Mouse (Mus musculus) liver (tissue): Measurements from ENCODE around the gene Gm49510.
A peak's percentile ranks its signal among the peaks of the same experiment; 100 is the strongest.
"Not testable (repeated sequence)": the region's sequence is repeated elsewhere in the genome, so short reads cannot be mapped to it uniquely, and the experiment has no call there.

Source experiments
- DNase-seq: peaks from one replicate; pipeline ENCODE4 v3.0.0-alpha.2; 2020; ENCODE audit warnings: mixed read lengths

Gm49510 gene

DNA sequence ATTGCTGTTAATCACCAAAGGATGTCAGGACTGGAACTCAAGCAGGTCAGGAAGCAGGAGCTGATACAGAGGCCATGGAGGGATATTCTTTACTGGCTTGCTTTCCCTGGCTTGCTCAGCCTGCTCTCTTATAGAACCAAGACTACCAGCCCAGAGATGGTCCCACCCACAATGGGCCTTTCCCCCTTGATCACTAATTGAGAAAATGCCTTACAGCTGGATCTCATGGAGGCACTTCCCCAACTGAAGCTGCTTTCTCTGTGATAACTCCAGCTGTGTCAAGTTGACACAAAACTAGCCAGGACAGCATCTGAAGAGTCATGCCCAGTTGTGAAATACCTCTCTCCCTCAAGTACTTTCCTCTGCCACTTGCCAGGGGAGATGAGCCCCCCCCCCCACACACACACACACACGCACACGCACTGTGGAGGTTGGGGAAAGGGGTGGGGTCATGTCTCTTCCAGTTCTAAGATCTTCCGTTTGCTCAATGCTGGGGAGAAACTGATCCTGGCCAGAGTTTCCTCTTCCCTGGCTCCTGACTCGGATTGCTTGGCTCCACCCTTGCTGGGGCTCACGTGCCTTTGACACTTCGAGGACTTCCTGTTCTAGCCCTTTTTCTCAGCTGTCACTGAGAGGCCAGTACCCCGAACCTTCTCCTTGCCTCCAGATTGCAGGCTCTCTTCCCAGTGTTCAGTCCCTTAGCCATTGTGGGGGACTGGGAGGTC lies 20.5 kb upstream of the Gm49510 start:
- not testable (repeated sequence) for DNase-seq

DNA sequence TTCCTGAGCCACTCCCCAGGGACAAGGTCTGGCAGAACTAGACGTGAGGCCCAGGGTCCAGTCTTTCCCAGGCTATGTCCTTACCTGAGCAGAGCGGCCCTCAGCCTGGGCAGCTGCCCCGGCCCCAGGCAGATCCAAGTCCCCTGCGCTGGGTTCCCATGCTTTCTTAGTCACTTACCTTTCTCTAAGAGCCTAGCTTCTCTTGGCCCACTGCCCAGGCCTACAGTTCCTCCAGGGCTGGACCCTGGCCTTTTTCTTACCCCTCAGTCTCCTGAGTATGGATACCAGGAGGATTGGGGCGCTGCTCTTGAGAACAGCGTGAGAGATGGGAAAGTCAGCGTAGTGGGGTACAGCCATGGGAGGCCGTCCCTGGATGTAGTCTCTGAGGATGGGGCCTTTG lies 19.0 kb upstream of the Gm49510 start:
- no peak for DNase-seq

DNA sequence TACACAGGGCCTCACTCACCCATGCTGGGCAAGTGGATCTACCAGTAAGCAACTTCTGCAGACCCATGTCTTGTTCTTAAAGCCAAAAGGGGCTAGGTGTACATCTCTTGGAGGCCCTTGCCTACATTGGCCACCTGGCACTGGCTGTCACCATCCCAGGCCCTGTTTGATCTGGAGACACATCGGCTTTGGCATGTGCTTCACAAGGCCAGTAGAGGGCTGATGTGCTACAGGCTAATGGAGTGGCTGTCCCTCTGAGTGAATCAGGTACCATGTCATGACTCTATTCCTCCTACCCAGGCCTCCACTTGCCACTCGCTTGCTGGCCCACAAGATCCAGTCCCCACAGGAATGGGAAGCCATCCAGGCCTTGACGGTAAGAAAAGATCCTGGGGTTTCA lies 17.6 kb upstream of the Gm49510 start:
- DNase-seq, result no peak

DNA sequence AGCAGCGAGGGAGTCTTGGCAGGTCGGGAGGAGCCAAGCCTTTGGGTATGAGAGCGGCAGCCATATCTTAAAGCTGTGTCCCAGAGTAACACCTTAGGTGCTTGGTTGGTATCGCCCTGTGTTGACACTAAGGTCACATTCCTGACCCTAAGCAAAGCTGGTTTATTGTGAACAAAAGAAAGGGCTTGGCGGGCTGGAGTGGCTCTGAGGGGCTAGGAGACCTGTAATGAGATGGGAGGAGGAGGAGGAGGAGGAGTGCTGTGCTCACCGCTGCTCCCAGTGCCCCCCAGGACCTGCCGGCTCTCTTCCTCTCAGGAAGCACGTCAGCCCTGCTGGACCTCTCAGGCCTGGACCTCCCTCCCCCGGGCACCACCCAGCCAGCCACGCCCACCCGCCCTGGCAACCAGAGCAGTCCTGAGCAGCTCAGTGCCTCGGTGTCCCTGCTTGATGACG lies 10.0 kb upstream of the Gm49510 start:
- DNase-seq, result peak; percentile 83

DNA sequence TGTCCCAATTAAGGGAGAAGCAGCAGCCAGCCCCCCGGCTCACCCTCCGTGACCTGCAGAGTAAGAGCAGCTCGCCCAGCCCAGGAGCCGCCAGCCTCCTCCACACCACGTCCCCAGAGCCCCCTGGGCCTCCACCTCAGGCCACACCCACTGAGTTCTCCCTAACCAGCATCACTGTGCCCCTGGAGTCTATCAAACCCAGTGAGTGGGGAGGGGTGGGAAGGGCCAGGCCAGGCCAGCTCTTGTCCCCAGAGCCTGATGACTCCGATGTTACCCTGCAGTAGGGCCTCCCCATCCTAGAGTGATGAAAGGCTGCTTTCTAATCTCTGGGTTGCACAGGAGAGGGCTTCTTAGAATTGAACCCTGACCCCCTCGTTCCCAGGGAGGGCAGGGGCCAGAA lies 7.0 kb upstream of the Gm49510 start:
- no peak for DNase-seq

DNA sequence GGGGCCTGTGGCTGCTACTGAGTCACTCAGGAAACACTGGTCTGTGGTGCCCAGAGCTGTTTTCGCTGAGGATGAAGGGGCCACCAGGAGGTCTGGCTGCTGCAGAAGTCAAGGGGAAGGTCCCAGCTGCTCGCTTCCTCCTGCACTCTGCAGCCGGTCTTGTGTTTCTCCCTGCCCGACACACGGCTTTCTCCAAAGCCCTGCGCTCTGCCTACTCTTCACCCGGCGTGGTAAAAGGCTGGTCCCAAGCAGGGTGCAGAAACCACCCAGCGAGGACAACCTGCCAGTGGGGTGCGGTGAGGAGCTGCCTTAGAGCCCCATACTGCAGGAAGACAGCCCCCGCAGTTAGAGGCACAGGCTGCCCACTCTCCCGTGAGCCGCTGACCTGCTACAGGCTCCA lies 4.7 kb upstream of the Gm49510 start:
- no peak for DNase-seq

DNA sequence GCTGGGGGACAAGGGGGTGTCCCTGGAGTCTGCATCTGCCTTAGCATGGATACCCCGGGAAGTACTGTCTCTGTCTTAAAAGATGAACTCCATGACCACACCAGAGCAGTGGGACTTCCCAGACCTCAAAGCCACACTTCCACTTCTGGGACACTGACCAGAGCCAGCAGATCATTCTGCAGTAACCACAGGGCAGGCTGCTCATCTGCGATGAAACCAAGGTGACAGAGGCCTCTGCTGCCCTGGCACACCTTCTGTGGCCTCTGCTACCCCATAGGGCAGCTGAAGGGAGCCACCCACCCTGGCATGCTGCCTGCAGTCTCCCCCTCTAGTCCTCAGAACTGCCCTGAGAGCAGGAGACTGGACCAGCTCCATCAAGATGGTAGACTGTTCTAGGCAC lies 3.7 kb upstream of the Gm49510 start:
- DNase-seq, result no peak

DNA sequence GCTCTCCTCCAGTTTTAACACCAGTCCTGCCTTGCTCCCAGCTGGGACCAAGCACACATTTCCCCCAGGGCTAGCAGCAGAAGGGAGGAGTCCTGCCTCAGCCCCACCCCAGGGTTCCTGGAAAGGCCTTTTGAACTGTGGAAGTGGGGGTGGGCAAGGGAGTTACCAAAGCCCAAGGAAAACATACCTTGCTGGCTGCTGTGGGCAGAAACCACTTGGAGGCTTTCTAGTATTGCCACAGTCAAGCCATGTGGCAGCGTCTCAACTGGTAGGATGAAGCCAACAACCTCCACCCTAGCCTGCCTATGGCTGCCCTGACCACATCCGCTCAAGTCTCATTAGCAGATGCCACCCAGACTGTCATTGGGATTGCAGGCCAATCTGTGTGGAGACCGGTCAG lies 3.3 kb upstream of the Gm49510 start:
- DNase-seq, result peak; percentile 78

DNA sequence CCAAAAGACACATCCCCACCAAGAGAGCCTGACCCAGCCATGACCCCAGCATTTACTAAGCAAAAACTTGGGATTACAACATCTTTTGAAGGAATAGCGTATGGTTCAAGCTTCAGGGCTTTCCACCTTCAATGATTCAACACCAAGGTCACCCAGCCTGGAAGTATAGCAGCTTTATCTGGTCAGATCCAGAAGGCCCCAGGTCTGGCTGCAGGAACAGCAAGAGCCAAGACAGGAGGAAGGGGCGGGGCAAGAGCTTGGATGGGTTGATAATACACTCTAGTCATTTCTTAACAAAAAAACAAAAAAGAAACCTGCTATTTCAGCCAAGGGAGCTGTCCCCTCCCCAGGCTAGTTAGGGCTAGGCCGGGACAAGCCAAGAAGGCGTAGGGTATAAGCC lies 2.0 kb upstream of the Gm49510 start:
- DNase-seq, result peak; percentile 85

DNA sequence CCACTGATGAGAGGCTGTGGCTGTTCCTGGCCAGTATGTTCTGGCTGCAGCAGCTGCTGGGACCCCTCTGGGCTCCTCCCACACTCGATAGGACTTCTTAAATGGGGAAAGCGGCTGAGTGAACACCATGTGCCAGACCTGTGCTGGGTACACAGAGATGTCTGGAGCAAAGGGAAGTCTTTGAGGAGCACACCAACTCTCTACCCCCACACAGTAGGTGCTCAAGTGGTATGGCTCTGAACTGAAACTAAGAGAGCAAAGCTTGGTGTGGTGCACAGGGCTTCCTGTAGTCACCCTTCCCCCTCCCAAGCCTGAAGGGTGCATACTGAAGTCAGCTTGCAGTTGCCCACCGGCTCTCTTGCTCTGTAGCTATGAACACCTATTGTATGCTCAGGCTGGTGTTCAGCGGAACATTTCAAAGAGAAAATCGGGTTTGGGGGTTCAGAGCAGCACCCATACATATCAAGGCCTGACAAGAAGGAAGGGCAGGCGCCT lies 913 bp upstream of the Gm49510 start:
- no peak for DNase-seq

DNA sequence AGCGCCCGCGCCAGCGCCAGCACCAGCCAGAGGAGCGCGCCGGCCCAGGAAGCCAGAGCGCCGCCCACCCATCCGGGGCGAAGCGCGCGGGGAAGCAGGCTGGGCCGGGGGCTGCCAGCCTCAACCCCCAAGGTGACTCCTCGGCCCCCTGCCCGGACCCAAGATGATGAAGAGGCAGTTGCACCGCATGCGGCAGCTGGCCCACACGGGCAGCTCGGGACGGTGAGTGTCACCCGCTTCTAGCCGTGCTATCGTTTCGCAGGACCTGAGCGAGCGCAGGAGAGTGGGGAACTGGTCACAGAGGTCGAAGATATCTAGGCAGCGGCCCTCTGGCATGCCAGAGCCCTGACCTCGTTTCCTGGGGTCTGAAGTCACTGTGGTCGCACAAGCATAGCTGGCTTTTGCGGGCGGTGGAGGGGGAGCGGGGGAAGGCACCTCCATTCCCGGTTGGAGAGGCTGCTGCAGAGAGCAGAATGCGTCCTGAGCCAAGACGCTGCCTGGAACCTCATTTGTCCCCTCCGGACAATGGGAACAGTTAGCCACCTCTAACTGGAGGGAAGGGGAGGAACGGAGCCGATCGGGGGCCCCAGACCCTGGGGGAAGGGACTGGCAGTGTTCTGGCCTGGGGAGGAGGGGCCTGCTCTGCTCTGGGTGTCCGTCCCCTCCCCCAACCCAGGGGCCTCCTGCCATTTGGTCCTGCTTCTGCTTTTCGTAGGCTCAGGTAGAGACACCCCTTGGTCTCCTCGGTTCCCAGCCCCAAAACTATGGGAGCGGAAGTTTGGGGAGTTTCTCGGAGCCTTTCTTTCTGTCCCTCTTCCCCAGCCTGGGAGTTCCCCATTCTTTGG lies 495 bp downstream of the Gm49510 start, which contains the start of gene Sh3bp1:
Sh3bp1 (plus strand) TSS at position 29 of the 845 bp plus-strand sequence.
- peak; percentile 88 for DNase-seq

DNA sequence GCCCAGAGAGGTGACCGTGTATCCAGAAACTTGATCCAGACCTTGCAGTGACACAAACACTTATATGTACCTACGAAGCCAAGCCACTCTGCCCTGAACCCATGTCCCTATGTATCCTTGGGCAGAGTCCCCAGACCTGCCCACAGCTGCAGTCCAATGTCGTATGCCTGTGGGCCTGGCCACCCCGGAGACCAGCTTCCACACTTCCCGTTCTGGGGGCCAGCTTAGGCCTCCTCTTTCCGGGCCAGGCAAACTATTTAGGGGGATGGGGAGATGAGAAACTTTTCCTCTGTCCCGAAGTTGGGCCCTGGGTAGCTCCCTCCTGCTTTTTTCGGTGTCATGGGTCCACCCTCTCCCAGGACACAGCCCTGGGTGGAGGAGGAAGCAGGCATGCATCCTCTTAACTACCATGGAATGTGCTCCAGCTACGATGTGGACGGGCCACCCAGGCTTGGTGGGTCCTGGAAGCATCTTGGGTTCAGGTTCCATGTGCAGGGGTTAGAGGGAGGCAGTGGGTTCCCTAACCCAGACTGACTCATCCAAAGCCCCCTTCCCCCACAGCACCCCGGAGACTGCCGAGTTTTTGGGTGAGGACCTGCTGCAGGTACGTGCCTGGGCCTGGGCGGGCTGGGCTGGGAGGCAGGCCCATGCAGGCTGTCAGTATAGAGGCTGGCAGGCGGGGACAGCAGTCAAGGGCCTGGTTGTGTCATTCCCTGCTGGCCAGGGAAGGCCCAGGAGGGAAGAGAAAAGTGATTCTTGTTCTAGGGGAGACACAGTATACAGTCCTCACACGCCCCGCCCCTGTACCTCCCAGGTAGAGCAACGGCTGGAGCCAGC lies 1.3 kb downstream of the Gm49510 start:
- DNase-seq, result no peak

DNA sequence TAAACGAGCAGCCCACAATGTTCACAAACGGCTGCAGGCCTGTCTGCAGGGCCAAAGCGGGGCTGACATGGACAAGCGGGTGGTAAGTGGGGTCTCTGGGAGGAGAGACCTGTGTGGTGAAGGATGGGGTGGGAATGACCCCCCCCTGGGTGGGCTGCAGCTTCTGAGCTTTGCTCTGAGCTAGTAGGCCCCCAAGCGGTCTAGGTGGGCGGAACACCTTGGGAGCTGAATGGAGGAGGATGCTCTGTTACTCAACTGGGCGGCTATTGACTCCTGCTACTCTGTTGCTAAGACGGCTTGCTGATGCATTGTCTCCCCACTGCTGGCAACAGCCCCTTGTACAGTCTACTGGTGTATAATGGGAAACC lies 1.9 kb downstream of the Gm49510 start:
- DNase-seq, result no peak

DNA sequence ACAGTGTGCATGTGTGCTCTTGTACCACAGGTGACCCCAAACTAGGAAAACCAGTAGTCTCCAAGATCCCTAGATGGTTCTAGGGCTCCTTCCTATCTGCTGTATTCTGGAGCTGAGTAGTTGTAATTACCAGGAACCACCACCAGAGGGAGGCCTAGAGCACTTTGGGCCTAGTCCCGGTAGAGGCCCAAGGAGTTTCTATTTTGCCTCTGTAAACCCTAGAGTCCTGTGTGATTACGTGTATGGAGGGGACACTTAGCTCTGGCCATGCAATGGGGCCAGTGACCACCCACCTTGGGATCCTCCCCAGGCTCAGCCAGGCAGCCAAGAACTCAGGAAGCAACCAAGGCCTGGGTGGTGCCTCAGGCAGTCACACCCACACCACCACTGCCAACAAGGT lies 3.8 kb downstream of the Gm49510 start:
- DNase-seq, result peak; percentile 84

DNA sequence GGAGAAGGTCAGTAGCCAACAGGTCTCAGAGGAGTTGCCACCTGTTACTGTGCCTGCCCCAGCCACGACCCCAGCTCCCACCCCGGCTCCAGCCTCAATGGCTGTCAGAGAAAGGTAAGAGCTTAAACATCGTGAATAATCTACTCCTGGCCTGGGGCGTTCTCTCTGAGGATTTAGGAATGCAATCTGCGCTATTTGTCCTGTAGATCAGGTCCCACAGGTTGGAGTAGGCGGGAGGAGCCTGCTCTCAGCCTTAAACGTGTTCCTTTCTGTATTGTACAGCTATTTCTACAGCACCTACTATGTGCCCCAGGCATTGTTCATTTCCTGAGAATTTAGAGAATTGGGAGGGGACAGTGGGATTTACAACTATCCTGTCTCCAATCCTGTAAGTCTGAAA lies 8.9 kb downstream of the Gm49510 start:
- no peak for DNase-seq

DNA sequence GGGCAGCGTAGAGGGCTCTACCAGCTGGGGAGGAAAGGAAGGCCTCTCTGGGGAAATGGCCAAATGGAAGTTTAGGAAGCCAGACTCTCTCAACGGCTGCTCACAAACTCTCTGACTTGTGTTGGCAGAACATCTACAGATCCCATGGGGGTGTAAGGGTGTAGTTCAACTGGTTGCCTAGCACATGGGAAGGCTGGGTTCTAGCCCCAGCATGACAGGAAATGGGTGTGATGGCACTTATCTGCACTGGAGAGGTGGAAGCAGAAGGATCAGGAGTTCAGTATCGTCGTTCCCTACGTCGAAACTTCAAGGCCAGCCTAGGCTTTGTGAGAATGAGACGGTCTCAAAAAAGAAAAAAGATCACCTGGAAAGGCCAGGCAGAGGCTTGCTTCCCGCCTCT lies 9.5 kb downstream of the Gm49510 start:
- no peak for DNase-seq

DNA sequence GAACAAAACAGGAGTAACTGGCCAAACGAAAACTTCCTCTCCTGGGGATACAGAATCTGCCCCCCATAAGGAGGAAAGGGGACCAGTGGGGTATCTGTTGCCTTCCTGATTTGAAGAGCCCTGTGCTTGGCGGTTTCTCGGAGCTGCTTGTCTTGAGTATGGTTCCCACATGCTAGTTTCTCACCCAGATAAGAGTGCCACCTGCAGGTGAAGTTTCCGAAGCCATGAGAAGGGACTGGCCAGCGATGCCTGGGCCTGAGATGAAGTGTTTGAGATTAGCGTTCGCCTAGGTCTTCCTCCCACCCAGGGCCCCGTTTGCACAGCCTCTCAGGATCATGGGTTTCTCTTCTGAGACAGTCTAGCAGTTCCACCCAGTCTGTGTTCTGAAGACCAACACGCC lies 12.6 kb downstream of the Gm49510 start:
- no peak for DNase-seq

DNA sequence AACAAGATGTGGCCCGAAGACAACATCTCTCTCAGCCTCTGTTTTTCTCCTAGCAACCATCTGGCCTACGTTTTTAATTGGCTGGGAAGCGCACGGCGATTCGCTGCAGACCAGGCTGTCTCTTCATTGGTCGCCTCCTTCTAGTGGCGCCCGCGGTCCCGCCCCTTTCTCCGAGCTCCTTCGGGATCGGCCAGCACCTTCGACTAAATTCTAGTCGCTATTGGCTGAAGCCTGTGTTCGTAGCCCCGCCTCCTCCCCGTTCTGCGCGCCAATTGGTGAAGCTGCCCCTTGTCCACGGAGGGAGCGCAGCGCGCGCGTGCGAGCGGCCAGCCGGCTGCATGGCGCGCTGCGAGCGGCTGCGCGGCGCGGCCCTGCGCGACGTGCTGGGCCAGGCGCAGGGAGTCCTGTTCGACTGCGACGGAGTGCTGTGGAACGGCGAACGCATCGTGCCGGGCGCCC lies 14.2 kb downstream of the Gm49510 start, which contains the start of gene Pdxp:
Pdxp (plus strand) TSS at position 288 of the 459 bp plus-strand sequence.
- peak; percentile 97 for DNase-seq

DNA sequence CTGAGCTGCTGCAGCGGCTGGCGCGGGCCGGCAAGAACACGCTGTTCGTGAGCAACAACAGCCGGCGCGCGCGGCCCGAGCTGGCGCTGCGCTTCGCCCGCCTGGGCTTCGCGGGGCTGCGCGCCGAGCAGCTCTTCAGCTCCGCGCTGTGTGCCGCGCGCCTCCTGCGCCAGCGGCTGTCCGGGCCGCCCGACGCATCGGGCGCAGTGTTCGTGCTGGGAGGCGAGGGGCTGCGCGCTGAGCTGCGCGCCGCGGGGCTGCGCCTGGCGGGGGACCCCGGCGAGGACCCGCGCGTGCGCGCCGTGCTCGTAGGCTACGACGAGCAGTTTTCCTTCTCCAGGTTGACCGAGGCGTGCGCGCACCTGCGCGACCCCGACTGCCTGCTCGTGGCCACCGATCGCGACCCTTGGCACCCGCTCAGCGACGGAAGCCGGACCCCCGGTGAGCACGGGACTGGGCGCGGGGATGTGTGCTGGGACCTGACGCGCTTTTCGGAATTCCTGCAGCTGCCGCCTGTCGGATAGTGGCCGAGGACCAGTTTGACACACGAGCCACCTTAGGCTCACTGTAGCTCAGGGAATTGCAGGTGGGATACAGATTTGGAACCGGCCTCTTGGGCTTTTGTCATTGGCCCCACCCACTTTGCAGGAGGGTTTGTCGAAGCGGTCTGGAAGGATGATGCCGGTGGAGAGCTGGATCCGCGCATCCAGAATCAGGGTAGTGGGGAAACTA lies 14.8 kb downstream of the Gm49510 start:
- no peak for DNase-seq

DNA sequence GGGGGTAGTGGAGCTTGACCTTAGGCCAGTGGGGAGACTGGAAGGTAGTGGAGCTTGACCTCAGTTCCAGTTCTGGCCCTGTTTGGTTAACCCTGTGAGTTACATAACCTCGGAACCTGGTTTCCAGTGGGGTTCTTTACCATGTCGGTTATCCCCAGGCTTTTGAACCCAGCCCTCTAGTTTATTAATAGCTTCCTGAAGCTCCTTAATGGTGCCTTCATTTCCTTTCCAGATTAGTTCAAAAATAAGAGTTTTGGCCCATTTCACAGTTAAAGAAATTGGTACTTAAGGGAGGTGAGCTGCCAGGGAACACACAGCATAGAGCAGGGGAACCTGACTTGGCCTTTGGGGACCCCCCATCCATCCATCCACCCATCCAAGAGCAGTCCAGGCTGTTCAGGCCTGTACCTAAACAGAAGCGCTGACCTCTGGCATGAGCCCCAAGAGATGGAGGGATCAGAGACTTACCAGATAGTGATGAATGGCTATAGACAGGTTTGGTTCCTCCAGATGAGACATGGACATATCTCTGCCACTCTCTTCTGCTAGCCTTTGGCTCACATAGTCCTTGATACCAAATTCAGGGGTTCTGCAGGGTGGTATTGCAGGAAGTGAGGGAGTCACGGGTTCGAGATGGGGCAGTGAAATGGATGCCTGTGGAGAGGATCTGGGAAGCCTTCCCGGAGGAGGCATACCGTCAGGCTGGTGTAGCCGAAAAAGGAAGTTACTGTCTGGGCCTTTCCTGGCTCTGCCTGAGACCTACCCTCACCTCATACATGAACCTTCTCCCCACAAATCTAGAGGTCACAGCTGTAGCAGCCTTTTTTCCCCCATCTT lies 15.6 kb downstream of the Gm49510 start:
- no peak for DNase-seq

DNA sequence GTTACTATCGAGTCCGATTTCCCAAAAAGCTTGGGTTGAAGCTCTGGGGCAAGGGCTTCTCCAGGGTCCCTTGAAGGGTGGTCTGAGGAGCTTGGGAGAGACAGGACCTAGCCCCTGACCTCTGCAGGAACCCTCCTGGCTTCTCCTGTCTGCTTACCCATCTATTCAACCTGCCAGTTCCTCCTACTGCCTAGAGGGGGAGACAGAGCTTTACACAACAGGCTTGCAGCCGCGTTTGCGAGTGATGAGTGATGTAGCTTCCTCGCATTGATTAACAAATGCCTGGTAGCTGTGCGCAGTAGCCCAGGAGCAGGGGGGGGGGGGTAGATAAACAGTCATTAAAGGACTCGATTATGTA lies 16.2 kb downstream of the Gm49510 start:
- DNase-seq, result peak; percentile 74
